Mouse (Mus musculus): Measurements from ENCODE around the gene Zrsr1.

Zrsr1 gene

GRCm38 (mm10) chr11:23008824-23009200 is 37.0 kb downstream of the Zrsr1 start:
- no peak for DNase-seq (ENCODE audit: low spot score)

GRCm38 (mm10) chr11:23013096-23013495 is 41.3 kb downstream of the Zrsr1 start:
- DNase-seq (ENCODE audit: low spot score), result no peak

DNA sequence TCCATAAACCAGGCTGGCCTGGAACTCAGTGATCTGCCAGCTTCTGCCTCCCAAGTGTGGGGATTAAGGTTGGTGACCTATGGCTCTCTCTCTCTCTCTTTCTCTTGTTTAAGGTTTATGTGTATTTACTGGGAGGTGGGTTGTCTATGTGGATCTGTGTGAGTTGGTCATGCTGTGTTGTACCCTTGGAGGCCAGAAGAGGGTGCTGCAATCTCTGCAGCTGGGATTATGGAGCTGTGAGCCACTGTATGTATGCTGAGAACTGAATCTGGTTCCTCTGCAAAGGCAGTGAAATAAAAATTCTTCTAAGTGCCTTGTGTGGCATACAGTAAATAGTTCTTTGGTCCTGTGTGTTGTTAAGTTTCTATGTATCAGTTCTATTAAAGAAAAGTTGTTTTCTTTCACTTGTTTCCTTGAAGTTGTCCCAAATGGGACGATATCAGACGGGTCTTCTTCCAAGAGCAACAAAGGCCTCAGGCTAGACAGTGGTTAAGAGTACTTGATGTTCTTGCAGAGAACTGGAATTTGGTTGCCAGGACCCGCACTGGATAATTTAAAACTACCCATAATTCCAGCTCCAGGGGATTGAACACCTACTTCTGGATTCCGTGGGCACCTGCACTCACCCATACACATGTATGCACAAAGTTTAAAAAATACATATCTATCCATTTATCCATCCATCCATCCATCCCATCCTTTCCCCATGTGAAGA is 41.9 kb downstream of the Zrsr1 start:
- DNase-seq (ENCODE audit: low spot score), result no peak

DNA sequence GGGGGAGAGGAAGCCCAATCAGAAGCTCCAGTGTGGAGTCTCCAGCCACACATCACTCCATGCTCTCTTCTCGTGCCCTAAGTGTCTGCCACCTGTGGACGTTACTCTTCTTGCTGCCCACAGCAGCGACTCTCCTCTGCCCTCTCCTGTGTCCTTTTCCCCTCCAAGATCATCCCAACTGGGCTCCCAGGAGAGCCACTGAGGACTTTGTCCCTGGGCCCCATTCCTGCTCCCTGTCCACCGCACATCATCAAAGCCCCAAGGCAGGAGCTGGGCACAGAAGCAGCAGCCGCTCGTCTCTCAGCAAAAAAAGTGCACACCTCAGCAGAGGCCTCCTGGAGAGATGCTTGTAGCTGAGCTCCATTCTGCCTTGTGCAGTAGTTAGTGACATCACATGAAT is 43.2 kb downstream of the Zrsr1 start:
- no peak for DNase-seq (ENCODE audit: low spot score)

DNA sequence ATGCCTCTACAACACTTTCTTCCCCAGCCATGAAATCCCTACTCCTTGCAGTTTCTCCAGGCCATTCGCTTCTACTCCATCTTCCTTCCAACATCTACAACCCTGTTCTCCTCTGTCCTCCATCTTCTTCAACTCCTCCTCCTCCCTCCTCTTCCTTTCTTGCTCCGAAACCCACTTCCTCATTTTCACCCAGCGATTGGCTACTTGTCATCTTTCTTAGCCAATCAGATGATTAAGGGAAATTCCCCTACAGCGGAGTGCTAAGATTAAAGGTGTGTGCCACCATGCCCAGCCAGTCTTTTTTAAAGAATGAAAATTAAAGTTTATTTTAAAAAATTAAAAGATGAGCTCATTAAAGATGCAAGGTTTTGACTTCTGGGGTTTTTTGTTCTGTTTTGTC is 46.1 kb downstream of the Zrsr1 start:
- no peak for DNase-seq (ENCODE audit: low spot score)

- no peak for DNase-seq (ENCODE audit: low spot score)
These were observed 48.4 kb downstream of the Zrsr1 start for GRCm38 (mm10) chr11:23020116-23020770.

DNA sequence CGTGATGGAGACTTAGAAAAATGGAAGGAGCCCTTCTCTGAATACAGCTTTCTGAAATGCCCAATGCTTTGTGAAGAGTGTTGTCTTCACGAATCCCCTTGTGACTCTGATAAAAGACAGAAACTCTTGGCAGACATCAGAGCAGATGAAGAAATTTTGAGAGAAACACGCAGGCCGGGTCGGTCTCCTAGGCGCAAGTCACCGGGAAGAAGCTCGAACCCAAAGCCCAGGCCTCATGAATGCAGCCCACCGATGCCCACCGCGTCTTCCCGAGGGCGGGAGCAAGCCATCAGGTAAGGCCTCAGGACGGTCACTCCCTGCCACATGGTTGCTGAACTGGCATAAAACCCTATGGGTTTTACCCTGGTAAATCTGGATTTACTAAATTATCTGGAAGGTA is 49.0 kb downstream of the Zrsr1 start:
- no peak for DNase-seq (ENCODE audit: low spot score)

DNA sequence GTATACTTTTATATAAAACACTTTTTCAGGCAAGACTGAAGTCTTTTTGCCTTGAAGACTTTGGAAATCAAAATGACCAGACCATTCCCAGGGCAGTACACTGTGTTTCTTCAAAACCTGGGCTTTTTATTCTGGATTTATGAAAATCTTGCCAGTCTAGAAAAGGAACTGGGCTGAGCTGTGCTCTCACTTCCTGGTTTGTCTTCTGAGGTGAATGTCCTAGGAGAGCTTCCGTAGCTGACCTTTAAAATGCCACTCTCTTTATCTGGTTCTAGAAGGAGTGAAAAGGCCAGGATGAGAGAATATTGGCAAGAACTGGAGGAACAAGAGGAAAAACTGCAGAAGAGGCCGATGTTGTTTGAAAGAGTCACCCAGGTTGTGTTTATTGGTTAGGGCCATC is 51.4 kb downstream of the Zrsr1 start:
- DNase-seq (ENCODE audit: low spot score), result no peak

DNA sequence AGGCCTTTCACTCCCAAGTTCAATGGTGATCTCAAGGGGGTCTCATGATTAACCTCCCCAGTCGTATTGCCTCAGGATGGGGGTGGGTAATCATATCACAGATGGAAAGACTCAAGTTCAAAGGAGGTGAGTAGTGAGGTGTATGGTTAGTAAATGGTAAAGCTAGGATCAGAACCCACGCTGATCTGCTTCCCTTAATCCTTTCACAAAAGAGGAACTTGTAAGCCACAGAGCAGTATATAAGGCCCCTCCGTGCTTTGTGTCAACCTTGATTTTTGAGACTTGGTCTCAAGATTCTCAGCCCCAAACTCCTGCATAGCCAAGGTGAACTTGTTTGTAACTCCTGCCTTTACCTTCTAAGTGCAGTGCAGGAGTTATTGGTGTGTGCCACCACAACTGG is 52.4 kb downstream of the Zrsr1 start:
- no peak for DNase-seq (ENCODE audit: low spot score)
